Mouse (Mus musculus): Measurements from ENCODE around the gene Dusp14.

- TF ChIP-seq POLR2A (IDR thresholded peaks at IDR 0.05; ENCODE audit: insufficient read depth, low read depth, low read length) (no peak), CTCF (IDR thresholded peaks at IDR 0.05; ENCODE audit: insufficient read depth, low read depth, low read length) (no peak)
Observed at GRCm38 (mm10) chr11:83998993-83999392, 70.1 kb downstream of the Dusp14 start.
